Mouse (Mus musculus) neural tube, embryonic 13.5 days (tissue): ENCODE measurements around the gene Raf1. TPM values are rescaled to one million over a fixed set of nuclear protein-coding genes. Genes with fewer than 3 reads are reported as not detected.

Experiments used
- ATAC-seq: fragments of 200-750 bp; cut with Nextera tagmentation; 2 replicates; pipeline ENCODE4 v1.8.0; 2017; ENCODE audit warnings: low read depth, mild to moderate bottlenecking, moderate TSS enrichment, moderate library complexity
- H3K27ac ChIP-seq: fragments of 300-500 bp; sonication (generic); replicated peaks from 2 replicates; pipeline ENCODE4 v1.5.1; 2015; ENCODE audit warnings: moderate library complexity, mild to moderate bottlenecking, inconsistent platforms
- H3K27me3 ChIP-seq: fragments of 300-500 bp; sonication (generic); 2 replicates; pipeline ENCODE4 v1.6.1; 2015; ENCODE audit warnings: mild to moderate bottlenecking, inconsistent platforms
- H3K36me3 ChIP-seq: fragments of 300-500 bp; sonication (generic); 2 replicates; pipeline ENCODE4 v1.6.1; 2015; ENCODE audit warnings: mild to moderate bottlenecking, inconsistent platforms
- H3K4me1 ChIP-seq: fragments of 300-500 bp; sonication (generic); replicated peaks from 2 replicates; pipeline ENCODE4 v1.6.1; 2015; ENCODE audit warnings: inconsistent platforms
- H3K4me2 ChIP-seq: fragments of 300-500 bp; sonication (generic); 2 replicates; pipeline ENCODE4 v1.6.1; 2015; ENCODE audit warnings: inconsistent platforms, mild to moderate bottlenecking, moderate library complexity
- H3K4me3 ChIP-seq: fragments of 300-500 bp; sonication (generic); 2 replicates; pipeline ENCODE4 v1.5.1; 2015; ENCODE audit warnings: mild to moderate bottlenecking, inconsistent platforms
- H3K9ac ChIP-seq: fragments of 300-500 bp; sonication (generic); 2 replicates; pipeline ENCODE4 v1.6.1; 2015; ENCODE audit warnings: moderate library complexity, mild to moderate bottlenecking, inconsistent platforms
- H3K9me3 ChIP-seq: fragments of 300-500 bp; sonication (generic); 2 replicates; pipeline ENCODE4 v1.6.1; 2016; ENCODE audit warnings: inconsistent platforms
- WGBS: fragments of 180-500 bp; shearing (Covaris S2); methylation state at CpG from one replicate; pipeline ENCODE4 v1.1.7; 2015; 5-methylcytosine and 5-hydroxymethylcytosine counted together
- polyA plus RNA-seq: library from polyadenylated mRNA; unstranded; fragments of >200 nt; fragmentation: Nextera tagmentation; extraction: Ambion mirVana; gene quantifications from 2 replicates; pipeline ENCODE4 v1.2.1, GENCODE M21; 2015

Raf1 gene
- polyA plus RNA-seq, 1 experiment from 2014 or later, result 141 TPM

DNA sequence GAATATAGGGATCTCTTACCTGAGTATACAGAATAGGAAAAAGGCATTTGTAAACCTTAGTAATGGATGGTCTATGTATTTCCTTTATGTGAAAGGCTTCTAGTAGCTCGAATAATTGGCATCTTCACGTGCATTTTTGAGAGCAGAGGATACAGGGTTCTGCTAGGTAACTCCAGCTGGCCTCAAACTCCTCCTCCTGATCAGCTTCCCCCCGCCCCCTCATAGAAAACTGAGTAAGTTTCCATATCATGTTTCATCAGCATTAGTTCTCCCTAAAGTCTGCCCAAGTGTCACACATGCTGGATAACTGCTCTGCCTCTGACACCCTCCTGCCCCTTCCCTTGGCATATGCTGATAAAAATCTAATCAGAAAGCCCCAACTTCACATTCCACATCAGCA, 95.6 kb downstream of the Raf1 start:
- Histone ChIP-seq H3K9ac (no peak overlapping the region), H3K36me3 (peaks cover 59% of the 10 kb centered on the region), H3K27me3 (no peaks in the 10 kb centered on the region), H3K4me2 (no peak overlapping the region), H3K4me3 (no peak overlapping the region), H3K9me3 (no peaks in the 10 kb centered on the region), H3K27ac (no peak overlapping the region), H3K4me1 (no peaks in the 10 kb centered on the region)
- 87% methylated on average over 3 of the region's 3 CpGs for WGBS
- ATAC-seq, result no peak

- H3K4me2 ChIP-seq, result no peak overlapping the region
- no peak for ATAC-seq
- H3K4me1 ChIP-seq, result no peaks in the 10 kb centered on the region
- H3K27me3 ChIP-seq, result no peaks in the 10 kb centered on the region
- H3K4me3 ChIP-seq, result no peak overlapping the region
- no peaks in the 10 kb centered on the region for H3K9me3 ChIP-seq
- 95% methylated on average over 9 of the region's 9 CpGs for WGBS
- H3K36me3 ChIP-seq, result peaks cover 85% of the 10 kb centered on the region
- no peak overlapping the region for H3K9ac ChIP-seq
- no peak overlapping the region for H3K27ac ChIP-seq
Observed at GRCm38 (mm10) chr6:115577941-115578340, 98.5 kb downstream of the Raf1 start.

GRCm38 (mm10) chr6:115577407-115577806, 99.0 kb downstream of the Raf1 start:
- H3K4me3 ChIP-seq, result no peak overlapping the region
- H3K4me2 ChIP-seq, result no peak overlapping the region
- H3K9ac ChIP-seq, result no peak overlapping the region
- no peak overlapping the region for H3K27ac ChIP-seq
- no peaks in the 10 kb centered on the region for H3K27me3 ChIP-seq
- no peaks in the 10 kb centered on the region for H3K9me3 ChIP-seq
- WGBS, result 92% methylated on average over 5 of the region's 5 CpGs
- H3K36me3 ChIP-seq, result peaks cover 90% of the 10 kb centered on the region
- H3K4me1 ChIP-seq, result no peaks in the 10 kb centered on the region
- no peak for ATAC-seq

DNA sequence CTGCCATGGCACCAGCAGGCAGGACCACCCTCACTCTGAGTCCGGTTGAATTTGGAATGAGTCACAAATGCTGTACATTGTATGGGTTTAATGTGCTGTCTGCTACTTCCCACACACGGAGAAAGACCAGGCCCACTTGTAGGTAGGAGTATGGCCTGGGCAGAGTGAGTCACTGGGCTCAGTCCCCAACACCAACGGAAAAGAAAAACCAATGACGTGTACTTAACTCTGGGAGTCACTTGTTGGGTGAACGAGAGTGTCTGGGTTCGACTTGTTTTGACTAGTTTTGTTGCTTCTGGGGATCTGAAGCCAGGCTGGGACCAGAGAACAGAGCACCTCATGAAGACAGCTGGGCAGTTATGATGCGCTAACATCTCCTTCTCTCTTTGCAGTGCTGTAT, 102.3 kb downstream of the Raf1 start:
- ATAC-seq, result no peak
- Histone ChIP-seq H3K9ac (no peak overlapping the region), H3K9me3 (no peaks in the 10 kb centered on the region), H3K4me3 (no peak overlapping the region), H3K27me3 (no peaks in the 10 kb centered on the region), H3K27ac (no peak overlapping the region), H3K4me1 (no peaks in the 10 kb centered on the region), H3K36me3 (peaks cover 94% of the 10 kb centered on the region), H3K4me2 (no peak overlapping the region)
- WGBS, result 91% methylated on average over 7 of the region's 7 CpGs

Other genes with a start within 250 kb of the Raf1 start
- gene Tsen2, start 132.0 kb downstream of the Raf1 start, polyA plus RNA-seq, result 31.7 and 32.3 TPM in 2 replicates
- 0.35 and 0.77 TPM in 2 replicates for gene Mkrn2os, start 84.1 kb downstream of the Raf1 start, polyA plus RNA-seq
- 30.2 and 38.4 TPM in 2 replicates for gene Mkrn2, start 74.7 kb downstream of the Raf1 start, polyA plus RNA-seq
- 1.6 and 2.5 TPM in 2 replicates for gene Tmem40, start 85.8 kb upstream of the Raf1 start, polyA plus RNA-seq
- gene Cand2, start 97.9 kb upstream of the Raf1 start, polyA plus RNA-seq, result 13.2 and 15.8 TPM in 2 replicates
- 1,247 and 1,390 TPM in 2 replicates for gene Rpl32, start 132.1 kb upstream of the Raf1 start, polyA plus RNA-seq
- gene Efcab12, start 161.8 kb upstream of the Raf1 start, polyA plus RNA-seq, result 2.7 and 2.8 TPM in 2 replicates
- 12.6 and 12.9 TPM in 2 replicates for gene Mbd4, start 176.7 kb upstream of the Raf1 start, polyA plus RNA-seq
- gene Ift122, start 176.8 kb upstream of the Raf1 start, polyA plus RNA-seq, result 26.3 and 27.8 TPM in 2 replicates